Mouse (Mus musculus) spleen, adult 2 months (tissue): ENCODE measurements at regions not wholly inside any gene's neighbourhood (a gene's known extent, or its start where the extent isn't known, plus 50 kb on each side); places are given as distances from the start of the nearest gene placed in this dataset.

ENCODE experiments used
- CTCF ChIP-seq: fragments of 200-500 bp; IDR thresholded peaks from 2 replicates; pipeline ENCODE4 v1.5.1; 2011; ENCODE audit warnings: mild to moderate bottlenecking, inconsistent platforms; ENCODE audit not compliant: insufficient read depth, insufficient read length, insufficient replicate concordance; ENCODE audit errors: extremely low read depth
- POLR2A ChIP-seq: fragments of 200-500 bp; IDR thresholded peaks from 2 replicates; pipeline ENCODE4 v1.6.1; 2011; ENCODE audit warnings: low read depth, low read length, inconsistent platforms

DNA sequence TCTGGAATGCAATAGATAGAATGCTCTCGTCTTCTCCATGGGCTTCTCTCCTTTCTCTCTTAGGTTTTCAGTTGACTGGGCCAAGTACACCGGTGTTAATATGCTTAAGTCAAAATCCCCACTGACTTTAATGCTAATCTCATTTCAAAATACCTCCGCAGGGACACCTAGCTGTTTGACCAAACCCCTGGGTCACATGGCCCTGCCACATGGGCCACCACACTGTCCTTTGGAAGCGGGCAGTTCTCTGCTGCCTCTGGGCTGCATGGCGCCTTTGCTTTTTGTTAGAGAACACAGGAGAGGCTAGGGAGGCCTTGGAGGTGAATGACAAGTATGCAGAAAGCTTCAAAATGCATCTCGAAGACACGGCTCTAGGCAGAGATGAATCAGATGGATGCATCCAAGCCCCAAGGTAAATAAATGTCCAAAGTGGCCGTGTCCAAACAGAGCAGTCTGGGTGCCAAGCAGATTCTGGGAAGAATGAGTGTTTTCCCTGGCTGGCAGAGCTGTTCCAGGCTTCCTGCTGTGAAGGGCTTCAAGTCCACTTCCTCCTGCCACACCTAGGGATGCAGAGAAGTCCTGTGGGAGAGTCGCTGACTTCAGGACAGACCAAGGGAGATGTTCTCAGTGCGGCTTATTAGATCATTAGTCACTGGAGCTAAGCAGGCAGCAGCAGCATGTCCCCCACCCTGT lies 147.4 kb upstream of the Klf14 start:
- TF ChIP-seq CTCF = no peak
- TF ChIP-seq POLR2A = no peak
